ENCODE assay signal across 7 mouse cellular contexts in genomic region chr13:31629321-31629851, GRCm38 (mm10). TPM values are rescaled to one million over a fixed set of nuclear protein-coding genes. Genes with fewer than 3 reads are reported as not detected.
A peak's percentile ranks its signal among the peaks of the same experiment; 100 is the strongest.
DNase-seq lines count a peak whose midpoint lies in the region; ATAC-seq and TF ChIP-seq lines count a peak whose summit lies in the region.

No protein-coding gene starts in this region.

- TF ChIP-seq CTCF in testis, adult 2 months (IDR thresholded peaks at IDR 0.05; ENCODE audit: control insufficient read depth, insufficient read depth, insufficient replicate concordance, low read depth, low read length) = no peak

- no peaks in the 10 kb centered on the region for H3K36me3 ChIP-seq in testis, adult 2 months (ENCODE audit: control insufficient read depth, insufficient read depth, low read length)
- no peaks in the 10 kb centered on the region for H3K36me3 ChIP-seq in embryonic facial prominence, embryonic 13.5 days
- peaks cover 4% of the 10 kb centered on the region; the same call in 1 of the 2 replicates for H3K36me3 ChIP-seq in intestine, embryonic 14.5 days (ENCODE audit: control insufficient read depth, insufficient read depth, low read length)
- no peaks in the 10 kb centered on the region for H3K36me3 ChIP-seq in midbrain, embryonic 13.5 days

- WGBS in embryonic facial prominence, embryonic 13.5 days = 2% methylated on average over 40 of the region's 40 CpGs
- WGBS in intestine, embryonic 14.5 days = under 1% methylated on average over 40 of the region's 40 CpGs
- under 1% methylated on average over 40 of the region's 40 CpGs for WGBS in midbrain, embryonic 13.5 days

- peaks cover 9% of the 10 kb centered on the region for H3K4me1 ChIP-seq in testis, adult 2 months (ENCODE audit: control insufficient read depth, insufficient read depth, low read length)
- peaks cover 37% of the 10 kb centered on the region for H3K4me1 ChIP-seq in embryonic facial prominence, embryonic 13.5 days
- peaks cover 8% of the 10 kb centered on the region; the same call in 1 of the 2 replicates for H3K4me1 ChIP-seq in intestine, embryonic 14.5 days (replicated peaks; ENCODE audit: control insufficient read depth, insufficient read depth, low read length)
- H3K4me1 ChIP-seq in midbrain, embryonic 13.5 days (replicated peaks) = peaks cover 36% of the 10 kb centered on the region

- H3K9me3 ChIP-seq in embryonic facial prominence, embryonic 13.5 days = no peaks in the 10 kb centered on the region
- no peaks in the 10 kb centered on the region for H3K9me3 ChIP-seq in intestine, embryonic 14.5 days (ENCODE audit: control insufficient read depth, low read length)
- H3K9me3 ChIP-seq in midbrain, embryonic 13.5 days = no peaks in the 10 kb centered on the region

- H3K27me3 ChIP-seq in testis, adult 2 months (ENCODE audit: control insufficient read depth, insufficient read depth, low read length) = peaks cover 2% of the 10 kb centered on the region; the same call in 1 of the 2 replicates
- peaks cover 98% of the 10 kb centered on the region for H3K27me3 ChIP-seq in embryonic facial prominence, embryonic 13.5 days
- H3K27me3 ChIP-seq in intestine, embryonic 14.5 days (replicated peaks; ENCODE audit: control insufficient read depth, insufficient read depth, low read length) = peaks cover 61% of the 10 kb centered on the region
- H3K27me3 ChIP-seq in midbrain, embryonic 13.5 days = peaks cover 96% of the 10 kb centered on the region

- no peak overlapping the region for H3K27ac ChIP-seq in testis, adult 2 months (ENCODE audit: control insufficient read depth, insufficient read depth, low read depth, low read length)
- no peak overlapping the region for H3K27ac ChIP-seq in embryonic facial prominence, embryonic 13.5 days
- H3K27ac ChIP-seq in intestine, embryonic 14.5 days (ENCODE audit: low read depth) = peak overlapping the region; percentile 94
- no peak overlapping the region for H3K27ac ChIP-seq in midbrain, embryonic 13.5 days

- peak overlapping the region; percentile 77 for H3K9ac ChIP-seq in embryonic facial prominence, embryonic 13.5 days
- H3K9ac ChIP-seq in intestine, embryonic 14.5 days (ENCODE audit: low read length) = peak overlapping the region; percentile 93
- H3K9ac ChIP-seq in midbrain, embryonic 13.5 days (replicated peaks) = peak overlapping the region; percentile 17; the same call in 1 of the 2 replicates

- intact Hi-C loops in left cerebral cortex, postnatal 4 days (cut with DNase I) = loop anchor here (10.0 kb wide), 1 partner anchor 725 kb away; no protein-coding TSS in a partner anchor

- H3K4me3 ChIP-seq in testis, adult 2 months (ENCODE audit: control insufficient read depth, low read depth, low read length) = peak overlapping the region; percentile 42
- H3K4me3 ChIP-seq in embryonic facial prominence, embryonic 13.5 days = peak overlapping the region; percentile 59
- H3K4me3 ChIP-seq in intestine, embryonic 14.5 days (ENCODE audit: low read depth, low read length) = peak overlapping the region; percentile 66
- H3K4me3 ChIP-seq in midbrain, embryonic 13.5 days (replicated peaks) = peak overlapping the region; percentile 35

- no peak for ATAC-seq in embryonic facial prominence, embryonic 13.5 days (ENCODE audit: insufficient number of reproducible peaks, insufficient read depth, low FRiP score, low TSS enrichment, low read depth)
- no peak for ATAC-seq in intestine, embryonic 14.5 days (replicated peaks; ENCODE audit: low FRiP score, low TSS enrichment, low read depth)
- no peak for ATAC-seq in midbrain, embryonic 13.5 days

- H3K4me2 ChIP-seq in embryonic facial prominence, embryonic 13.5 days = peak overlapping the region; percentile 90
- peak overlapping the region; percentile 67 for H3K4me2 ChIP-seq in intestine, embryonic 14.5 days (ENCODE audit: low read length)
- H3K4me2 ChIP-seq in midbrain, embryonic 13.5 days (replicated peaks) = peak overlapping the region; percentile 43

- TF ChIP-seq POLR2A in testis, adult 2 months (IDR thresholded peaks at IDR 0.05; ENCODE audit: control insufficient read depth, low read depth, low read length) = no peak

- no peak for DNase-seq in testis, postnatal 14 days (ENCODE audit: low spot score)
- DNase-seq in intestine, embryonic 14.5 days (ENCODE audit: low spot score) = peak; percentile 85
- no peak for DNase-seq in layer of hippocampus, adult 8-10 months (ENCODE audit: low spot score in 2 of 2)
- no peak for DNase-seq in left cerebral cortex, postnatal 4 days

RNA-seq across cellular contexts. Expression of gene Foxf2, which starts 3.8 kb away (rescaled TPM):
- polyA plus RNA-seq in testis, adult 2 months (2012; rRNA removed) = 0.35 TPM in 1 of 2 replicates, not detected in the other
- polyA plus RNA-seq in embryonic facial prominence, embryonic 13.5 days (2015; fragmentation: Nextera tagmentation; extraction: Ambion mirVana) = 3.9 and 7.5 TPM in 2 replicates
- polyA plus RNA-seq in intestine, embryonic 14.5 days (2014; fragmentation: Nextera tagmentation; extraction: Ambion mirVana) = 27.8 and 28.3 TPM in 2 replicates
- polyA plus RNA-seq in midbrain, embryonic 13.5 days (2015; fragmentation: Nextera tagmentation; extraction: Ambion mirVana) = 4.3 and 5.0 TPM in 2 replicates
- total RNA-seq in layer of hippocampus, adult 8-10 months (2022) = 1 to 10 TPM; 3.6 to 4.8 (median 4.7) TPM
- total RNA-seq in left cerebral cortex, postnatal 4 days (2021) = 10 to 100 TPM; 10.2 to 10.7 TPM

Comparison
In these comparisons a context has a peak if more than half of its experiments do, and no peak if none do; other contexts are left out.
1. H3K9ac ChIP-seq: peak in every context shown above with its lines; median percentile 93 in intestine, embryonic 14.5 days; 77 in embryonic facial prominence, embryonic 13.5 days; 17 in midbrain, embryonic 13.5 days.